ENCODE assay signal across 20 mouse cellular contexts in genomic region chr1:137171451-137171850, GRCm38 (mm10).
"Had no signal": no experiment of that assay in that cellular context is flagged by ENCODE, and none has a peak within 500 bp of the region (broad histone marks: within the 10 kb centered on the region; RNA-seq: fewer than 3 reads in every experiment).

No protein-coding gene starts in this region.

- ATAC-seq: midbrain, embryonic 16.5 days had no signal

- H3K9me3 ChIP-seq: limb, embryonic 15.5 days; liver, embryonic 15.5 days; midbrain, embryonic 12.5 days; neural tube, embryonic 13.5 days; neural tube, embryonic 15.5 days had no signal

- H3K27me3 ChIP-seq: limb, embryonic 15.5 days; liver, embryonic 15.5 days; midbrain, embryonic 12.5 days; neural tube, embryonic 13.5 days; neural tube, embryonic 15.5 days had no signal

- H3K4me3 ChIP-seq: limb, embryonic 15.5 days; liver, embryonic 15.5 days; megakaryocyte, embryonic 14.5 days; midbrain, embryonic 12.5 days; myocyte; neural tube, embryonic 13.5 days; neural tube, embryonic 15.5 days had no signal

- H3K9ac ChIP-seq: limb, embryonic 15.5 days; liver, embryonic 15.5 days; lung, embryonic 14.5 days; midbrain, embryonic 12.5 days; neural tube, embryonic 13.5 days; neural tube, embryonic 15.5 days had no signal

- H3K36me3 ChIP-seq: limb, embryonic 15.5 days; liver, embryonic 15.5 days; midbrain, embryonic 12.5 days; neural tube, embryonic 13.5 days; neural tube, embryonic 15.5 days had no signal

- H3K4me1 ChIP-seq: limb, embryonic 15.5 days; megakaryocyte, embryonic 14.5 days; midbrain, embryonic 12.5 days had no signal

- DNase-seq: lung, adult 18-20 months; lung, postnatal 10 days; lung, postnatal 4 days; midbrain, embryonic 14.5 days; retina, postnatal 1 day; right cerebral cortex, adult 18-20 months; right cerebral cortex, postnatal 4 days; spleen, adult 18-20 months; thymus, adult 18-20 months; thymus, postnatal 14 days; thymus, postnatal 36 days had no signal

- H3K4me2 ChIP-seq: limb, embryonic 15.5 days; liver, embryonic 15.5 days; lung, embryonic 14.5 days; midbrain, embryonic 12.5 days; neural tube, embryonic 13.5 days; neural tube, embryonic 15.5 days had no signal

- H3K27ac ChIP-seq: limb, embryonic 15.5 days; liver, embryonic 15.5 days; midbrain, embryonic 12.5 days; neural tube, embryonic 13.5 days; neural tube, embryonic 15.5 days had no signal
